Mouse (Mus musculus) heart, adult 2 months (tissue): Measurements from ENCODE around the gene Bcl11a.

ENCODE experiments used
- CTCF ChIP-seq: fragments of 200-600 bp; IDR thresholded peaks from 2 replicates; pipeline ENCODE4 v1.8.1; 2022; ENCODE audit warnings: antibody characterized with exemption, mild to moderate bottlenecking, moderate library complexity
- EP300 ChIP-seq: fragments of 200-500 bp; IDR thresholded peaks from 2 replicates; pipeline ENCODE4 v1.6.1; 2011; ENCODE audit warnings: low read depth, low read length, control low read depth; ENCODE audit not compliant: insufficient read depth
- POLR2A ChIP-seq: fragments of 200-500 bp; IDR thresholded peaks from 2 replicates; pipeline ENCODE4 v1.6.1; 2011; ENCODE audit warnings: mild to moderate bottlenecking, low read depth, low read length, control low read depth; ENCODE audit not compliant: insufficient read depth

DNA sequence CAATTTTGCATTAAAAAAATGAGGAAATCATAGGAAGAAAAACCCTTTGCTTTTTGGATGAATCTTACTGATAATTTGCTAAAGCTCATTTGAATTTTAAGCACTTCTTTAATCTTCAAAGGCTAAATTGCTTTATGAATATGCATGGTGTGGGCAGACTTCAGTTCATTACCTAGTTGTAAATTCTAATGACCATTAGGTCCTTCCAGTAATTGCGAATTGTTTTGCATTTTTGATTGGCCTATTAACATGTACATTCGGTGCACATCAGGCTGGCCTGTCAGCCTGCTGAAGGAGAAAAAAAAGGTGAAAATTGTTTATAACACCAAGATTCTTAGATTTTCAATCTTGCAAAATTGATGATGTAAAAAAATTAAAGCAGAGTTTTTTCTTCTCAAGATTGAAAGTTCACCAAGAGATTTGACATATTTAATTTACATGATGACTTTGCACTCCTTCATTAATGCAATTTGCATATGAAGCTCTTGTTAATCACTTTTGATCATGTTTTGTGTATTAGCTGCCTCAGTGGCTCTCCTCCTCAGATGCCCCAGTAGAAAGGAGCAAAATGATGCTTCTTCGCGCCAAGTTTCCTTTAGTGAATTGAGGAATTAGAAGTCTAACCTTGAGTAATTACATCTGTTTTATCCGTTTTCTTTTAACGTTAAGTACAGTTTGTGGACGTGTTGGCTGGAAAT, 17.9 kb downstream of the Bcl11a start:
- TF ChIP-seq CTCF, result no peak
- TF ChIP-seq POLR2A, result no peak
- TF ChIP-seq EP300, result no peak
